Mouse (Mus musculus): ENCODE results near the gene Abhd5.
"Not testable (repeated sequence)": the region's sequence is repeated elsewhere in the genome, so short reads cannot be mapped to it uniquely, and the experiment has no call there.

The Abhd5 gene

DNA sequence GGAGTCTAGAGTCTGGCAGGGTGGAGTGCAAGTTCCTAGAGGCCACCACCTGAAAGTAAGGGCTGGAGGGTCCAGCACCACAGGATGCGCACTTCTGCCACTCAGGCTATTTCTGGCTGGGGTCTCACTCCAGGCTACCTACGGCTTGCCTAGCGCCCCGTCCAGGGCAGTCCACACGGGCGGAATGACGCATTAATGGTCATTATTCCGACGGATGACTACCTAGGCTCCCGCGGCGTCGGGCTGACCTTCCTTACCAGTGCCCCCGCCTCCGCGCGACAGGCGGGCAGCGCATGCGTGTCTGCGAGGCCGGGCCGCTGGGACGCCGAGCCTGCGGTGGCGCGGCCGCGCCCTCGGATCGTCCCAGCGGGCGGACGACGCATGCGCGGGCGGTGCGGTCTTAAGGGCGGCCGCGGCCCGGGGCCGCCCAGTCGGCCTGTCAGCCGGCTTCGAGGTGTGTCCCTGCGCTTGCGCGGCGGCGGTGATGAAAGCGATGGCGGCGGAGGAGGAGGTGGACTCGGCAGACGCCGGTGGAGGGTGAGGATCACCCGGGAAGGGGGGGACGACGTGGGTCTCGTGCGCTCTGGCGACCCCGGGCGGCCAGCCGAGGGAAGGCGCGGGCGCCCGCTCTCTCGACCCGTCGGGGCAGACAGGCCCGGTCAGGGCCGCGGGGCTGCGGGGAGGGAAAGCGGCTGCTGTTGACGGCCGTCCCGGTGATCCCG lies at the start of gene Abhd5:
TSS of gene Abhd5 (plus strand) at position 306 of the 722 bp plus-strand sequence.
- DNase-seq (ENCODE audit: low read depth) = peak; percentile 95

DNA sequence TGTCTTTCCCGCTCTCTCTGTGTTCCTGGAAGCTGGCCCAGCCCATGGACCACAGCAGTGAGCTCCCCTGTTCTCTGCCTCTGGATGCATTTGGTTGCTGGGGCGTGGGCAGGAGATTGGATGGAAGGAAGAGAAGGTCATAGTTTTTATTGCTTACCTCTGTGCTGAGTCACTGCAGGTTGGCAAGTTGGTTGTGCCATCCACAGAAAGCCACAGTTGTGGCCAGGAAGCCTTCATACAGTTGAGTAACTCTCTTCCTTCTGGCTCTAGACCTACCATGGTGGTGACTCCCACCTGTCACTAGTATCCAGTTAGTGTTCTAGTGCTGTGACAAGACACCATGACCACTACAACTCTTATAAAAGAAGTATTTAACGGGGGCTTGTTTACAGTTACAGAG lies 46.1 kb upstream of the Abhd5 start:
- DNase-seq (ENCODE audit: low read depth) = no peak

GRCm38 (mm10) chr9:122309013-122309980 lies 42.1 kb upstream of the Abhd5 start:
- no peak for DNase-seq (ENCODE audit: low read depth)

DNA sequence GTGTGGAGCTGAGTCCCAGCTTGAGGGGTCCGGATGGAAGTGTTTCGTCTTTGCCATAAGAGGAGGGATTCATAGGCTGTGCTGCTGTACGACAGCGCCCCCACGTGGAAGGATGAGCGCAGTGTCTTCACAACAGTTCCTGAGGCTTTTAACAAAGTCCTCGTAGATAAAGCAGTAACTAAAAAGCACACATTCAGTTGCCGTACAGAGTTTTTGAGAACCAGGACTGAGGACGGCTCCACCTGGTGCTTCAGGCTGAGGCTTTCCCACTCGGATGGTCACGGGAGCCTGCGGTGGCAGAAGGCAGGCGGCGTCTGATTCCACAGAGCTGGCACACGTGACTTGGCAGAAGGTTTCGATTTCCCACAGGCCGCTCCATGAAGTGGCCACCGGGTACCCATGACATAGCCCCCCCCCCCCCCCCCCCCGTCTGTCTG lies 40.8 kb upstream of the Abhd5 start:
- peak; percentile 92 for DNase-seq (ENCODE audit: low read depth)

DNA sequence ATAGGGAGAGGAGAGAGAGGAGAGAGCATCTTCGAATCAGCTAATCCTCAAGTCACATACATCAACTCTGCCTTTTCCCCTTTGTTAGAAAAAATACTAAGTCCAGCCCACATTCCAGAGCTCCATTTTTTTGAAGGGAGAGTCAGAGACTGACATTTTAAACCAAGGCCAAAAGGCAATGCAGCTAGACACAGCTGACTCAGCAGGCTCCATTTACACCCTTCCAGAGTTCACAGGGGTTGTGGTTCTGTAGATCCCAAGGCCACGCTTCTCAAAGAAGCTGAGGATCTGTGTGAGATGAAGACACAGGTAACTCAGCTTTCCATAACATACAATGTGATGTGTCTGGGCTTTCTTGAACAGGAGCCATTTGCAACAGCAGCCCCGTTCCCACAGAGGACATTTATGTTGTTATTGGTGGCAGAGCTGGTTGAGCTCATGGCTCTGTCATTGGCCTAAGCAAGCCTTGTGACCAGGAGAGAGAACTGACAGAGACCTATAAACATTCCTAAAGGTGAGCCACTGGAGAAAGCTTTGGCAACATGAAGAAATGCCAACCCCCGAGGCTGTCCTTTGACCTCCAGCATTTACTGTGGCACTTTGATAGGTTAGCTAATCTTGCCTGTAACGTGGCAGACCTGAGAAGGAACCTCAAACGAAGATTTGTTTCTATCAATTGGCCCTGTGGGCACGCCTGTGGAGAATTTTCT lies 40.2 kb upstream of the Abhd5 start:
- peak; percentile 27 for DNase-seq (ENCODE audit: low read depth)

DNA sequence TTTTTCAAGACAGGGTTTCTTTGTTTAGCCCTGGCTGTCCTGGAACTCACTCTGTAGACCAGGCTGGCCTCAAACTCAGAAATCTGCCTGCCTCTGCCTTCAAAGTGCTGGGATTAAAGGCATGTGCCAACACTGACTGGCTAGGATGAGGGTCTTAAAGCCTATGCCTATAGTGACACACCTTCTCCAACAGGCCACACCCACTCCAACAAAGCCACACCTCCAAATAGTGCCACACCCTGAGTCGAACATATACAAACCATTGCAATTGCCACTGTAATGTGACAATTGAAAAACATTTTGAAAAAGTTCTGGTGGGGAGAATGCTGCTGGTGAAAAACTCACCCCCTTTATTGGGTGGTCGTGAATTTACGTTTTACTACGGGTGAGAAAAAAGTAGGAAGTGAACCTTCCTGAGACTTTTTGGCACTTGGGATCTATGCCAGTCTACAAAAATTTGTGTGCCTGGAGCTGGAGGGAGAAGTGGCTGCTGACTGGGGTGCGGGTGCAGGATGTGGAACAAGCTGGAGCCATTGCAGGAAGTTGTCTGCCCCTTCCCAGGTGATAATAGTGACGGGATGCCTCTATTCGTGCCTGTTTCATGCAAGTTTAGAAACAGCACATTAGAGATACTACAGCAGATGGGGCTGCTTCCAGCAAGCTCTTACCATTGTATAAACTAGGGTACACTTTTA lies 39.0 kb upstream of the Abhd5 start:
- no peak for DNase-seq (ENCODE audit: low read depth)

- not testable (repeated sequence) for DNase-seq (ENCODE audit: low read depth)
Measured at GRCm38 (mm10) chr9:122313128-122313527, 38.3 kb upstream of the Abhd5 start.

GRCm38 (mm10) chr9:122314386-122314785 lies 37.0 kb upstream of the Abhd5 start:
- no peak for DNase-seq (ENCODE audit: low read depth)

- DNase-seq (ENCODE audit: low read depth) = no peak
Measured at GRCm38 (mm10) chr9:122314942-122315341, 36.5 kb upstream of the Abhd5 start.

GRCm38 (mm10) chr9:122315501-122315900 lies 35.9 kb upstream of the Abhd5 start:
- no peak for DNase-seq (ENCODE audit: low read depth)

GRCm38 (mm10) chr9:122316562-122316961 lies 34.8 kb upstream of the Abhd5 start:
- no peak for DNase-seq (ENCODE audit: low read depth)

DNA sequence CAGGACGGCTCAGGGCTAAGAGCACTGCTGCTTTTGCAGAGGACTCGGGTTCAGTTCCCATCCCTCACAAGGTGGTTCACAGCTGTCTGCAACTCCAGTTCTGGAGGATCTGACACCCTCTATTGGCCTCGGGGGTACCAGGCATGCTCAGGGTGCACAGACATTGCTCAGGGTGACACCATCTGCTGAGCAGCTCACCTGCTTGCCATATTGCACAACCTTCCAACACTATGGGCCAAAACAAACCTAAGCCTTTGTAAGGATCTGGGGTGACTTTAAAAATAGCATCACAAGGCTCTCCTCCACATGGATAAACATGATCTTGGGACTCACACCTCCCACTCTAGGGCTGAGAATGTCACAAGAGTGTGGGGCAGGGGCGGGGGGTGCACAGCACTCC lies 30.8 kb upstream of the Abhd5 start:
- no peak for DNase-seq (ENCODE audit: low read depth)

GRCm38 (mm10) chr9:122322356-122322755 lies 29.1 kb upstream of the Abhd5 start:
- no peak for DNase-seq (ENCODE audit: low read depth)

- DNase-seq (ENCODE audit: low read depth) = no peak
Measured at GRCm38 (mm10) chr9:122325996-122326395, 25.4 kb upstream of the Abhd5 start.

DNA sequence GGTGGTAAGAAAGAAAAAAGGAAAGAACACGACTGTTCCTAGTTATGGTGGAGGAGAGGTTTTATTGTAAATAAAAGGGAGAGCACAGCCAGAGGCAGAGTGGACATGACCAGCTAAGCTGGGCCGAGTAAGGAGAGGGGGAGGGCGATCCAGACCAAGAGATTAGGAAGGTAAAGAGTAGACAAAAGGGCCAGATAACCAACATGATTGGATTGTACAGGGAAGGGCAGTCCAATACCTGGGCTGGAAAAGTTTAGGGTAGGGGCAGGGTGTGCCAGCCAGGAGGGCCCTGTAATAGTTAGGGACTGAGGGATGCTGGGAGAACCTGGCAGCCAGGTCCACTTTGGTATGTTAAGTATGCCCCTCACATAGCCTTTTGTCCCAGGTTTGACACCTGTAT lies 23.2 kb upstream of the Abhd5 start:
- no peak for DNase-seq (ENCODE audit: low read depth)

DNA sequence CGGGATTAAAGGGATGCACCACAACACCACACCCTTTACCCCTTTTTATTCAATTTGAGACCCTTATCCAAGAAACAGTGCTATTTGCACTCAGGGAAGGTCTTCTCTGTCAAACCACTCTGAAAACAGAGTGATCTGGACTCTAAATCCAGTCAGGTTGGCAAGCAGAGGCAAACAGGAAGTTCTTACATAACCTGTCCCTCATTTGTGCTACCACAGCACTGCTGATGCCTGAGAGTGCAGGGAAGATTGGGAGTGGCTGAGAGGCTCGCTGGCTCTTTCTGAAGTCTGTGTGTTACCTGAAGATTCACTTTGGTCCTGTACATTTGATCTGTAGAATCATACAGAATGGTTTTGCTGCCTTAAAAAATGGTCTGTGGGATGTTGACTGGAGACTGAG lies 14.7 kb upstream of the Abhd5 start:
- no peak for DNase-seq (ENCODE audit: low read depth)

DNA sequence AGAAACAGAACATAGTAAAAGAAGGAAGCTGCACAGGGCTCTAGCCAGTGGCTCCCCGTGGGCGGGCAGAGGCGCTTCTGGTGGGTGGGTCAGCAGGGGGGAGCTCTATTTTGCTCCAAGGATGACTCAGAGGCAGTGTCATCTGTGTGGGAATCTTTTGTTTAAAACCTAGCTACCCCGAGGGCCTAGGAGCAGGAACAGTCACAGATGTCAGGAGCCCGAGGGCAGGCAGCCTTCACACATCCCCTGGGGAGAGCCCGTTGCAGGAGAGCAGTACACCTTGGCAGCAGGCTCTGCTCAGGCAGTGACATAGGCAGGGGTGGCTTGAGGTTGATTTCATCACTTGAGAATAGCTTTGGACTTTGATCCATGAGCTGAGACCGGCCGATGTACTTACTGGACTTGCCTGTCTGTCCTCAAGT lies 13.9 kb upstream of the Abhd5 start:
- no peak for DNase-seq (ENCODE audit: low read depth)

- DNase-seq (ENCODE audit: low read depth) = no peak
Measured at GRCm38 (mm10) chr9:122339972-122340371, 11.4 kb upstream of the Abhd5 start.

DNA sequence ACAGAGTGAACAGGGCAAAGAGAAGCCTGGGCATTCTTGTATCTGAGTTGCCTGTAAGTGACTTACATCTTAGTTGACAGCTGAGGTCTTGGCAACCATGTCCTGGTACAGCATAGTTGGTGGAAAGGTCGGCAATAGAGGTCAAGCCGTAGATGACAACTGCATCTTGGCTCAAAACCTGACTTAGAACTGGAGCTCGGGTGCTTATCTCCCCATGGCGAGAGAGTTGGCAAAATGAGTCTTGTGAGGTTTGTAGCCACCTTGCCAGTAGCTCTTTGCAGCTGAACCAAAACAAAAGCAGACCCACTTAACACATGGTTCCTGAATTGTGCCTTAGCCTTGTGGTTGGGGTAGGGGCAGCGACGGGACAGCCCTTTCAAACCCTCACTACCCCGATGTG lies 8.0 kb upstream of the Abhd5 start:
- DNase-seq (ENCODE audit: low read depth) = no peak

- no peak for DNase-seq (ENCODE audit: low read depth)
Measured at GRCm38 (mm10) chr9:122344560-122344959, 6.8 kb upstream of the Abhd5 start.

DNA sequence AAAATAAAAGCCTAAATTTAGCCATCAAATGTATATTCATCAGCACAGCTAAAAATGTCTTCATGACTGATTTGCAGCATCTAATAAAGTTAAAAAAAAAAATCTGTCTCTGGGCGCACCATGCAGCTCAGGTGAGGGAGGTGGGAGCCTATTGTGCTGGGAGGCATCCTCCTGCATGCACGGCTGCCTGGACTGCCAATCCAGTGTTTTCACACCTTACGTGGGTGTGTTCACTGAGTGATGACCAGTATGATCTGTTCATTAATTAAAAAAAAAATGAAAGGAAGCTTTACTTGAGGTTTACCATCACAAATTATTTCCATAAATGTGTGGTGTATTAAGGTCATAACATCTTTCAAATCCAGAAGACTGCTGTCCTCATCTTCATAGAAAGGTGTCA lies 6.1 kb upstream of the Abhd5 start:
- DNase-seq (ENCODE audit: low read depth) = no peak

GRCm38 (mm10) chr9:122346059-122346458 lies 5.3 kb upstream of the Abhd5 start:
- no peak for DNase-seq (ENCODE audit: low read depth)

Measured in naive thymus-derived CD4-positive, alpha-beta T cell, adult 2 months (primary cell).